Mouse (Mus musculus) liver (tissue): Measurements from ENCODE around the gene Zfp341.
A peak's percentile ranks its signal among the peaks of the same experiment; 100 is the strongest.

Experiments used
- DNase-seq: peaks from one replicate; pipeline ENCODE4 v3.0.0-alpha.2; 2020; ENCODE audit warnings: mixed read lengths

Gene Zfp341

GRCm38 (mm10) chr2:154613118-154614115 is at the start of gene Zfp341, which contains the start of gene 4930519P11Rik:
Zfp341 (plus strand) TSS chr2:154613297.
4930519P11Rik (minus strand) TSS chr2:154613437.
- peak; percentile 90 for DNase-seq

GRCm38 (mm10) chr2:154563612-154564170 is 49.4 kb upstream of the Zfp341 start:
- no peak for DNase-seq

DNA sequence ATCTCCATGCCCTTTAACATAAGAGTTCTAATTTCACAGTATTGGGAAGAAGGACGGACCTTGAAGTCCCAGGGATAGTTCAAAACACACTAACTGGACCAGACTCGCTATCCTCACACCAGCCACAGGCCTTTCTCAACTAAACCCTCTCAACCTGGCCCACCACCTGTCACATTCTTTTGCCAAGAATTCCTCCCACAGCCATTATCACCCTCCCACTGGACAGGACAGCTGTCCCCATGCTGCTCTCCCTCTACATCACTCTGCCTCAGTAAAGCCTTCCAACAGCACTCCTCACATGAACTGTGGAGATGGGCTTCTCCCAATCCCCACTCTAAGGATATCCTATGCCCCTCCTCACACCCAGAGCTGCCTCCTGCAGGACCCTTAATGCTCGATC is 47.5 kb upstream of the Zfp341 start:
- DNase-seq: no peak

- no peak for DNase-seq
These were observed 46.5 kb upstream of the Zfp341 start for GRCm38 (mm10) chr2:154566641-154567040.

GRCm38 (mm10) chr2:154567766-154568165 is 45.3 kb upstream of the Zfp341 start:
- no peak for DNase-seq

DNA sequence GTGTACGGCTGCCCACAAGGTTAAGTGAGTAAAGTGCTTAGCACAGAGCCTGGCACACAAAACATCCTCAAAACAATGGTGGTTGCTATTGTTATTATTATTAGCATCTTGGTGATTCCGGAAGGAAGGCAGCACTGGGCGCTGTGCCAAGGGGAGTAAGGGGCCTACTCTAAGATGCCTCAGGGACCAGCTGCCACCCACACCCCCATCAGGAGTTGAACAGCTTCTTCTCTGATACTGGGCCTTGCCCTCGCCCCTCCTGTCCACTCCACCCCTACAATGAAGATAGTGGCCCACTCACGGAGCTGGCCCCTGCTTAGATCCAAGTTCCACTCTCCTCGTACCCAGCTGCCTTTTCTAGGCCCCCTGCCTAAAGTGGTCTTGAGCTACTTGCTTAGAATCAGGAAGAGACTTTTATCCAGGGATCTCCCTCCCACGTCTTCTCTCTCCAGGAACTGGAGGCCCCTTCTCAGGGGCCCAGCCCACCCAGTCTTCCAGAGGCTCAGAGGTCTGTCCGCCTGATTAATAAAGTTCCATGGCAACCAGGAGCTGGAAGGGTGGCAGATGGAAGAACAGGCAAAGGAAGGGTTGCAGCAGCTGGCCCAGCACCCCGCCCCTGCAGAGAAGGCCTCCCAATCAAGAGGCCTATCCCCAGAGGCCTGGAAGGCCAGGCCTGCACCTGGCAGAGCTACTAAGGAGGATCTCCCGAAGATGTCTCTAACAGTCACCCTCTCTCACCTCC is 44.6 kb upstream of the Zfp341 start:
- DNase-seq: peak; percentile 48

DNA sequence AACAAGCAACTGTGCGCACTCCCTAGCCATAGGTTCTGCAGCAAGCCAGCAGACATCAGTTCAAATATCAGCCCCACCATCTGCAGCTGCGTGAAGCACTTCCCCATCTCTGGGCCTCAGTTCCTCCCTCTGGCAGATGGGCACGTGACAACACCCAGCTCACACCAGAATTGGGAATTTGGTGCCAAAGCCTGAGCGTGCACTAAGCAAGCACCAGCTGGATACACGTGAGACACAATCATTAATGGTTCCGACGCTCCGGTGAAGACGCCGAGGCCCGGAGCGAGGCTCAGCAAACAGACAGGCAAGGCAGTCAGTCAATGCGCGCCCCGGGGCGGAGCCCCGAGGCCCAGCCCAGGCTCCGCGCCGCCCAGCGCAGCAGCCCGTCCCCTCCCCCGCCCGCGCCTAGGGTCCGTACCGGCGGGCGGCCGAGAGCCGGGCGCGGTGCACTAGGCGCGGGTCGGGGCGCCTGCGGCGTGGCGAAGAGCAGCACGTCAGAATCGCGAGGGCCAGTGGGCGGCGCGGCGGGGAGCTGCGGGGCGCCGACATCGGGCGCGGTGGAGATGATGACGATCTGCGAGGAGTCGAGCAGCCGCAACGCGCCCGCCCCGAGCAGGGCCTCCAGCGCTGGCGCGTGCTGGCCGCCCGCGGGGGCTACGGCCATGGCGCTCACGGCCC is 43.9 kb upstream of the Zfp341 start:
- peak; percentile 87 for DNase-seq

GRCm38 (mm10) chr2:154569836-154570286 is 43.2 kb upstream of the Zfp341 start, which contains the start of gene E2f1:
E2f1 (minus strand) TSS chr2:154569892.
- DNase-seq: peak; percentile 99

GRCm38 (mm10) chr2:154570666-154571065 is 42.4 kb upstream of the Zfp341 start:
- no peak for DNase-seq

DNA sequence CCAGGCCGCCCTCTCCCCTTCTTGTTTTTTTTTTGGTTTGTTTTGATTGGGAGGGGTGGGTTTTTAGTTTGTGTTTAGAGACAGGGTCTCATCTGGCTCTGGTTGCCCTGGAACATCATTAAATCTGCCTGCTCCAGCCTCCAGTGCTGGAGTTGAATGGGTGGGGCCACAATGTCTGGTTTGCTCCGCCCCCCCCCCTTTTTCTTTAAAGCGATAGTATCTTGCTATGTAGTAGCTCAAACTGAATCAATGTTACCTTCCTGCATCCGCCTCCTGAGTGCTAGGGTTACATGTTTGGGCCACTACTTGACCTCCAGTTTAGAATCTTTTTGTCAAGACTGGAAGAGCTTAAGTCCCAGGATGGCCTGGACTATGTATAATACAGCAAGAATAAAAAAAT is 41.8 kb upstream of the Zfp341 start:
- no peak for DNase-seq

GRCm38 (mm10) chr2:154571976-154572375 is 41.1 kb upstream of the Zfp341 start:
- no peak for DNase-seq

DNA sequence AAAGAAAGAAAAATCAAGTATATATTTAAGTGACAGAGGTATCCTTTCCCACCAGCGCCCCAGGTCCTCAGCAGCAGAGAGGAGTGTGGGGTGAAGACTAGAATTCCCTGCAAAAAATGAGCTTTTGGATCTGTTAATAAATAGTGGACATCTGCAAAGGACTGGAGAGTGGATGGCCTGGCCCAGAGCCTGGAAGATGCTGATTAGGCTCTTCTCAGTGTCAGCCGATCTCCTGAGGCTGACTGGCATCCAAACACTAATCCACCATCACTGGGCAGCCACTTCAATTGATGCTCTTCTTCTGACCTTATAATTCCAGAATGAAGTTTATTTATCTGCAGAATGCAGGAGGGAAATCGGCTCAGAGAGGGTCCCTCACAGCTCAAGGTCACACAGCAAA is 40.1 kb upstream of the Zfp341 start:
- DNase-seq: no peak

DNA sequence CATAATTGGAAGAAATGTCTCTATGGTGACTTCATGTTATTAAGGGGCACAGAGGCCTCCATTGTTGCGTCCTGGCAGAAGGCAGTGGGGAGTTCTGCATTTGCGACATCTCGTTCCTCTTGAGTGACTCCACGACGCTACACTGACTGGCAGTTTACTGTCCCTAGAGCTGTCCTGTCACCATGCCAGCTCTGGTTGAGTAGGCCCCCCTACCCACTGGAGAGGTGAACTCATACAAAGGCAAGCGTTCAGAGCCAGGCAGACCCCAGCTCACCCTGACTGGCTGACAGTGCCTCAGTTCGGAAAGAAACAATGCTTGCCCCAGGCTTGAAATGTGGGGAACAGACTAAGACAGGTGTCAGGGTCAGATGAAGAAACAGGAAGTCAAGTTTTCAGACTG is 38.8 kb upstream of the Zfp341 start:
- DNase-seq: no peak

- no peak for DNase-seq
These were observed 36.0 kb upstream of the Zfp341 start for GRCm38 (mm10) chr2:154576876-154577743.

DNA sequence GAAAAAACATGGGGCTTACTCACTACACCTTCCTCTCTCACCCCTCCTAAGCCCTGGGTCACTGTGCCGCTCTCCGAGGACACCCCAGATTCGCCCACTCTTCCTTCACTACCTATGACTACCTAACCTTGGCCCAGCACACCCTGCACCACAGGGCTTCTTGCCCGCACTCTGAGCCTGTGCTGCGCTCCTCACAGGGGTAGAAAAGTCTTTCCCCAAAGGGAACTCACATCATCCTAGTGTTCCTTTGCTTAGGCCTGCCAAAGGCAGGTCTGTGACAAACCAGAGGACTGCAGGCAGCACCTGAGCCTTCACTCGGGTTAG is 35.4 kb upstream of the Zfp341 start:
- DNase-seq: no peak

DNA sequence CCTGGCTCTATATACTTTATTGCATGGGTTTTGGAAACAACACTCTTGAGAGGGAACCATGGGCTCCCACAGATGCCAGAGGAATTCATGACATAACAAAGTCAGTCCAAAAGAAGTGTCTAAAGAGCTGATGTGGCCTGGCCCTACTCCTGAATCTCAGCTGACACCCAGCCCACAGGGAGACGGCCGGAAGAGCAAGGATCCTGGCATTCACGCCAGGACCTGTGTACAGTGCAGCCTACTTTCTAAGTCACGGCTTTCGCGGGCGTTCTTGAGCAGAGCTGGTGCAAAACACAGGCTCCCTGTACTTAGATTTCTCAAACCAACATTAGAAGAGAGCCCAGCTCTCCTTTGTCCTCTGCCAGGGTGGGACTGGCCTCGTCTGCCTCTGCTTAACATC is 32.5 kb upstream of the Zfp341 start:
- no peak for DNase-seq

GRCm38 (mm10) chr2:154581421-154581820 is 31.7 kb upstream of the Zfp341 start:
- DNase-seq: no peak

DNA sequence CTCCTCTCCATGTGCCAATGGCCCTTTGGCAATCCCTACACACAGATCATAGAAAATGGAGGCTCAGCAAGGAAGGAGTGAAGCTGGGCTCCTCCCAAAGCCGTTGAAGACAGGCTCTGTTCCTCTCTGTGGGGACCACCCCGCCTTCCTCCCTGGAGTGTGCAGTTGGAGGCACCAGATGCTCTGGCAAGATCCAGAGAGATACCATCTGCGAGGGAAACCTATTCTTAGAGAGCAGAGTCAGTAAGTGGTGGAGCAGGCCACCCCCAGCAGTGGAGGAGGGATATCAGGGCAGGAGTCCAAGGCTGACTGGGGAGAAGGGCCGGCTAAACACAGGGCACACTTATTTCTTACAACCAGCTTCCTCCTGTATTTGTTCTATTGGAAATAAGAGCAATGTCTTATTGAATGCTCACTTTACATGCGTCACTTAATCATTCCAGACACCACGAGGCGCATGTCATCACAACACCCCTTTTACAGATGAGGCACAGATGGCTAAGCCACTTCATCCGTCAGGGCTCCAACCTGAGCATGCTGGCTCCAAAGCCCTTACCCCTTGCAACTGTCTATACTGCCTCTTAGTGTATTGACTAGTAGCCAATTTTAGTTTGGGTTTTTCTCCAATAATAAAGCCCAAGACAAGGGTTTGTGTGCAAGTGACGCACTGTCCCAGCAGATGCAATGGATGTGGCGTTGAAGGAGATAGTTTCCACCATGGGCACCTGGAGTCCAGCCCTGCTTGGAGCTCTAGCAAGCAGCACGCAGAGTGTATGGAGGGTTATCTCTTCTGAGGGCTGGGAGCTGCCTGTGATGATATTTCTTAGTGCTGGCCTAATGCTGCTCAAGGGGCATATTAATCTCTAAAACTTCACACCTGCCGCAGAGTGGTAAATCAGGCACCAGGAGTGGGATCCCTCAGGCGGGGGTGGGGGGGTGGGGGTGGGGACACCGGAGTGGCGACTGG is 28.9 kb upstream of the Zfp341 start:
- peak; percentile 44 for DNase-seq

GRCm38 (mm10) chr2:154584931-154585601 is 28.0 kb upstream of the Zfp341 start:
- DNase-seq: no peak

- peak; percentile 74 for DNase-seq
These were observed 26.7 kb upstream of the Zfp341 start for GRCm38 (mm10) chr2:154586405-154586804.
